Mouse (Mus musculus) ES-Bruce4 (cell line): ENCODE data around the gene Sgpp1. TPM values are rescaled to one million over a fixed set of nuclear protein-coding genes. Genes with fewer than 3 reads are reported as not detected.

Experiments used
- H3K27ac ChIP-seq: 2 replicates; pipeline ENCODE4 v1.5.1; 2012; ENCODE audit warnings: low read length, inconsistent platforms; ENCODE audit not compliant: insufficient read depth
- H3K27me3 ChIP-seq: 2 replicates; pipeline ENCODE4 v1.6.1; 2012; ENCODE audit warnings: mild to moderate bottlenecking, low read length, inconsistent platforms; ENCODE audit not compliant: control insufficient read depth, poor library complexity, insufficient read depth, severe bottlenecking
- H3K36me3 ChIP-seq: 2 replicates; pipeline ENCODE4 v1.6.1; 2012; ENCODE audit warnings: inconsistent platforms, mild to moderate bottlenecking, low read length, moderate library complexity; ENCODE audit not compliant: control insufficient read depth, poor library complexity, insufficient read depth, severe bottlenecking
- H3K4me1 ChIP-seq: one replicate; pipeline ENCODE4 v1.8.1; 2011; ENCODE audit warnings: low read length; ENCODE audit not compliant: control insufficient read depth, insufficient read depth
- H3K4me3 ChIP-seq: 2 replicates; pipeline ENCODE4 v1.5.1; 2011; ENCODE audit warnings: low read depth, mild to moderate bottlenecking, low read length
- H3K9ac ChIP-seq: 2 replicates; pipeline ENCODE4 v1.6.1; 2012; ENCODE audit warnings: low read depth, mild to moderate bottlenecking, inconsistent platforms; ENCODE audit not compliant: poor library complexity, severe bottlenecking
- H3K9me3 ChIP-seq: replicated peaks from 2 replicates; pipeline ENCODE4 v1.6.1; 2012; ENCODE audit warnings: mild to moderate bottlenecking, low read length, inconsistent platforms; ENCODE audit not compliant: control insufficient read depth, poor library complexity, insufficient read depth, severe bottlenecking
- CTCF ChIP-seq: IDR thresholded peaks from one replicate; pipeline ENCODE4 v1.8.1; 2011; ENCODE audit warnings: low read depth, low read length
- EP300 ChIP-seq: IDR thresholded peaks from 2 replicates; pipeline ENCODE4 v1.6.1; 2011; ENCODE audit warnings: low read depth, low read length; ENCODE audit not compliant: insufficient read depth
- POLR2A ChIP-seq: IDR thresholded peaks from one replicate; pipeline ENCODE4 v1.8.1; 2011; ENCODE audit warnings: low read length; ENCODE audit not compliant: insufficient read depth
- polyA plus RNA-seq: library from polyadenylated mRNA; stranded (reverse); fragments of >200 nt; gene quantifications from 2 replicates; pipeline ENCODE4 v1.2.4, GENCODE M21; 2011; ENCODE audit warnings: low read depth; ENCODE audit not compliant: missing spikeins, insufficient read depth, insufficient read length

The Sgpp1 gene
- polyA plus RNA-seq, 1 experiment, result 13.7 TPM

DNA sequence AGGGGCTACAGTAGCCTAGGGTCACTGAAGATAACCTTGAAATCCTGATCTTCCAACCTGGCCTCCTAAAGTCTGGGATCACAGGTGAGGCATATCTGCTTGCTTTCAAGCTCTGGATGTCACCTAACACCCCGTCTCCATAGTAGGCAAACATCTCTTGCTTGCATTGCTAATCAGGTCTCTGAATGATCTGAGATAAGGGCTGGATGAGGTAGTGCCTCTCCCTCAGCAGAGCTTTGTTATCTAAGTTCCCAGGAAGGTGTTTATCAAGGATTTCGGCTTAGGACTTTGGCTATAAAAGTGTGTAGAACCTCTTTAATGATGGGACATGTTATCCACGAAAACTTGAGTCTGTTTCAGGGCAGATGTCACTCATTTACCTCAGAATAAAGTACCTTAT is 35.9 kb upstream of the Sgpp1 start:
- no peak overlapping the region for H3K4me3 ChIP-seq
- H3K9ac ChIP-seq, result no peak overlapping the region
- H3K27ac ChIP-seq, result no peak overlapping the region
- no peaks in the 10 kb centered on the region for H3K36me3 ChIP-seq
- peaks cover 5% of the 10 kb centered on the region; the same call in 1 of the 2 replicates for H3K9me3 ChIP-seq
- no peaks in the 10 kb centered on the region for H3K27me3 ChIP-seq
- H3K4me1 ChIP-seq, result no peaks in the 10 kb centered on the region
- TF ChIP-seq POLR2A (no peak), EP300 (no peak), CTCF (no peak)

DNA sequence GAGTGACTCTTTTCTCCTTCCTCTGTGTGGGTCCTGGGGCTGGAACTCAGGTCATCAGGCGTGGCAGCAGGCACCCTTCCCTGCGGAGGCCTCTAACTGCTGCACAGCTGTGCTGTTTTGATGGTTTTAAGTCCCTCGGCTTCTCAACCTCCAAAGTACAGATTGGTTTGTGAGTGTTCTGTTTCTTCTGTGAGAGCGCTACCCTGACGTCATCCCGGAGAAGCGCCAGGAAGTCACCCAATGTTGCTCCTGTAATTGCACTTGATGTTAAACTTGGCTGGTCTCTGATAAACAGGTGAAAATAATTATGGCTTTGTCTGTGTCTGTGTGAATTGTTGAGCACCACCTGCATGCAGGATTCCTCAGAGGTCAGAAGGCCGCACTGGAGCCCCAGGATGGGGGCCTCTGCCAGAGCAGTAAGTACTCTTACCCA is 31.4 kb upstream of the Sgpp1 start:
- Histone ChIP-seq H3K36me3 (no peaks in the 10 kb centered on the region), H3K27ac (no peak overlapping the region)

DNA sequence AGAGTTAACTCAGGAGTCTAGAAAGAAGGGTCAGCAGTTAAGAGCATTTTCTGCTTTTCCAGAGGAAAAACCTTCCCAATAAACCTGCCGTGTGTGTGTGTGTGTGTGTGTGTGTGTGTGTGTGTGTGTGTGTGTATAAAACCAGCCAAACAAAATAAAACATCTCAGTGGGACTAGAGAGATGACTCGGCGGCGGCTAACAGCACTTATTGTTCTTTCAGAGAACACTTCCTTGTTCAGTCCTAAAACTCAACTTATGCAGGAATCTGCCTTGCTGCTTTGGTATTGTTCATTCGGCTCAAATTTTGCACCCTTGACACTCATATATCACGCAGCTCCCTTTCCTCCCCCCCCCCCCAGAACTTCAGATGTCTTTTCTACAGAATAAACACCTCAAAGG is 30.9 kb upstream of the Sgpp1 start:
- H3K9me3 ChIP-seq, result peaks cover 5% of the 10 kb centered on the region; the same call in 1 of the 2 replicates
- H3K27me3 ChIP-seq, result no peaks in the 10 kb centered on the region
- no peak overlapping the region for H3K4me3 ChIP-seq
- H3K27ac ChIP-seq, result no peak overlapping the region
- no peaks in the 10 kb centered on the region for H3K36me3 ChIP-seq
- no peaks in the 10 kb centered on the region for H3K4me1 ChIP-seq
- no peak for TF ChIP-seq POLR2A
- no peak for TF ChIP-seq CTCF
- no peak for TF ChIP-seq EP300
- no peak overlapping the region for H3K9ac ChIP-seq

More for the DNA sequence above, 31.4 kb upstream of the Sgpp1 start:
- TF ChIP-seq EP300, result no peak
- no peak for TF ChIP-seq POLR2A
- H3K27me3 ChIP-seq, result no peaks in the 10 kb centered on the region
- no peak overlapping the region for H3K9ac ChIP-seq
- peaks cover 5% of the 10 kb centered on the region; the same call in 1 of the 2 replicates for H3K9me3 ChIP-seq
- no peak overlapping the region for H3K4me3 ChIP-seq
- H3K4me1 ChIP-seq, result no peaks in the 10 kb centered on the region

DNA sequence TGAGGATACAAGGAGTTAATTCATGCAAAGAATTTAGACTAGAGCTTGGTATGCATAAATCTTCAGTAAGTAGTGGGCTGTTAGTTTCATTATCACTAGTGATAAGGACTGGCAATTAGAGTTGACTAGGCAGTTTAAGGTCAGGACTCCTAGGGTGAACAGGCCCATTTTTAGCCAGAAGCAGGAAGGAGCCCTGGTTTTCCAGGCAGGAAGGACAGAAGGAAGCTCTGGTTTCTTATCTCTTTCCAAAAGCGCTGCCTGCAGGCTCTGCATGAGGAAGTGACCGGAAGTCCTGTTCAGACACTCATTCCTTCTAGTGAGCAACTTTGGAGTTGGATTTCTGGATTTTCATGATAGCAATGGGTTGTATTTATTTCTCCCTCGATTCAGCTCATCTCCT is 30.2 kb upstream of the Sgpp1 start:
- Histone ChIP-seq H3K4me3 (no peak overlapping the region), H3K4me1 (no peaks in the 10 kb centered on the region), H3K36me3 (no peaks in the 10 kb centered on the region), H3K27me3 (no peaks in the 10 kb centered on the region), H3K9ac (no peak overlapping the region), H3K27ac (no peak overlapping the region), H3K9me3 (peaks cover 5% of the 10 kb centered on the region; the same call in 1 of the 2 replicates)
- TF ChIP-seq EP300 (no peak), CTCF (no peak), POLR2A (no peak)

DNA sequence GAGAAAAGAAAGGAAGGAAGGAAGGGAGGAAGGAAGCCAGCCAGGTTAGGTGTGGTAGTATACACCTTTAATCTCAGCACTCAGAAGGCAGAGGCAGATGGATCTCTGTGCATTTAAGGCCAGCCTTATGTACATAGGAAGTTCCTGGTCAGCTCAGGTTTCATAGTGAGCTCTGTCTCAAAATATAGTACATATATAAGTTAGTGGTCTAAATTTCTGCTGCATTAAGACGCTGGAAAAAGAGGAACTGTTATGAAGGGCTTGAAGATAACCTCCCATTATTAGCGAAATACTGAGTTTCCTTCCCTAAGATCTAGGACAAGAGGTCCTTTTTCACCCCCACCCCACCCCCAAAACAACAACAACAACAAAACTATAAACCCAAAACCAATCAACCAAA is 20.9 kb upstream of the Sgpp1 start:
- H3K27me3 ChIP-seq, result no peaks in the 10 kb centered on the region
- H3K27ac ChIP-seq, result no peak overlapping the region
- no peaks in the 10 kb centered on the region for H3K9me3 ChIP-seq
- no peaks in the 10 kb centered on the region for H3K4me1 ChIP-seq
- no peak overlapping the region for H3K4me3 ChIP-seq
- no peaks in the 10 kb centered on the region for H3K36me3 ChIP-seq
- H3K9ac ChIP-seq, result no peak overlapping the region
- TF ChIP-seq EP300 (no peak), CTCF (no peak), POLR2A (no peak)

DNA sequence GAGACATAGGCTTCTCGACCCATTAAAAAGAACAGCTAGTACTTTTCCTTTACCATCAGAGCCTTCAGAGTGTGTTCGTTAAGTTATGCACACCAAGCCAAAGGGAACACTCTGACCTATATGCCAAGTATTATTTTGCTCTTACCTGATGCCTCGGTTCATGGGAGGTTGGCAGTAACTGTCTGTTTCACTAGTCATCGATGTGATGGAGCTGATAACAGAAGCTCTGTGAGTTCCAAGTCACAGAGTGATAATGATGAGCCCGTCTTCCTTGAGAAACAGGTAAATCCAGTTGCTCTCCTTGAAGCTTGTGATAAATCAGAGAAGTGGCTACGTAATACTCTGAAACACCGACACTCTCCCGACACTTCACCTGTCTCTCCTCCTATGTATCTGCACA is 18.2 kb upstream of the Sgpp1 start:
- Histone ChIP-seq H3K4me1 (no peaks in the 10 kb centered on the region), H3K9me3 (no peaks in the 10 kb centered on the region), H3K9ac (no peak overlapping the region), H3K27ac (no peak overlapping the region), H3K27me3 (no peaks in the 10 kb centered on the region), H3K4me3 (no peak overlapping the region), H3K36me3 (no peaks in the 10 kb centered on the region)
- TF ChIP-seq EP300, result no peak
- TF ChIP-seq POLR2A, result no peak
- TF ChIP-seq CTCF, result no peak
